Mouse (Mus musculus): ENCODE measurements at regions not wholly inside any gene's neighbourhood (a gene's known extent, or its start where the extent isn't known, plus 50 kb on each side); places are given as distances from the start of the nearest gene placed in this dataset.

DNA sequence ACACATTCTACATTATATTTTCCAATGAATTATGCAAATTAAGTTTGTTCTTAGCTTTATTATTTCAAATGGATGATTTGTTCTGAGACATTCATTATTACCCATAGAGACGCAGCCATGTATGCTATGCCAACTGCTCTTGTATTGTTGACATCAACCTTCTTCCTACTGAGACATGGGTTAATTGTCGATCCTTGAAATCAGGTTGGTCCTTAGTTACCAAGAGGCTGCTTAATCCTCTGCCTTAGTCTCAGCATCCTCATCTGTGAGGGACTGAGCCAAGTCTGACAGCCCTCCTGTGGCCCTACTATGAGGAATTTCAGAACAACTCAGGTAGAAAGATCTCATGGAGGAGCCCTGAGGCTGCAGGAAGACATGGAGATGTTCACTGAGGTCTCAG is 345.2 kb upstream of the Klf6 start:
- TF ChIP-seq CTCF (IDR thresholded peaks at IDR 0.05; ENCODE audit: extremely low read depth, insufficient read depth, low read length) (no peak), POLR2A (IDR thresholded peaks at IDR 0.05; ENCODE audit: extremely low read depth, insufficient read depth, low read length) (no peak)
